Mouse (Mus musculus) megakaryocyte, embryonic 14.5 days (primary cell): Measurements from ENCODE around the gene Zfp217.

Experiments
- FLI1 ChIP-seq: IDR thresholded peaks from 2 replicates; pipeline ENCODE4 v1.6.1; 2012; ENCODE audit warnings: low read length, inconsistent platforms, mixed read lengths
- GATA1 ChIP-seq: IDR thresholded peaks from 3 replicates; pipeline ENCODE4 v1.6.1; 2012; ENCODE audit warnings: mixed read lengths, low read length, inconsistent platforms, borderline replicate concordance

GRCm38 (mm10) chr2:170120139-170121027 lies 27.5 kb downstream of the Zfp217 start:
- no peak for TF ChIP-seq GATA1
- no peak for TF ChIP-seq FLI1
